Mouse (Mus musculus): ENCODE data around the gene Prkch. TPM values are rescaled to one million over a fixed set of nuclear protein-coding genes. Genes with fewer than 3 reads are reported as not detected.

Gene Prkch
- total and polyA plus RNA-seq, 3 experiments: 3.7 to 16.2 (median 8.9) TPM

DNA sequence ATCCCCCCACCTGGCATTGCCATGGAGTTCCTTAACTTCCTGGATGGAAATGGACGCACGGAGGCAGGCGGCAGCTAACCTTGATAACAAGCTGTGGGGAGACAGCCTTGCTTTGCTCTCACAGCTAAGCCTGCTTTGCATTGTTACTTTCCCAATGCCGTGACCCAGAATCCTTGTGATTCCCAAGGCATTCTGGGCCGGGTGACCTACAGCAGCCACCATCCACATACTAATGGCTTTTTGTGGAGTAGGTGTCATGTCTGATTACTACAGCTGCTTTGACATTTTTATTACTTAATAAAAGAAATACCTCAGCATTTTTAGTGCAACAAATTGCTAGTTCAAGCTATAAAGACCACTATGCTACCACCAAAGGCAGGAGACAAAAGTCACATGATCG lies 177.4 kb downstream of the Prkch start:
- no peak for DNase-seq

DNA sequence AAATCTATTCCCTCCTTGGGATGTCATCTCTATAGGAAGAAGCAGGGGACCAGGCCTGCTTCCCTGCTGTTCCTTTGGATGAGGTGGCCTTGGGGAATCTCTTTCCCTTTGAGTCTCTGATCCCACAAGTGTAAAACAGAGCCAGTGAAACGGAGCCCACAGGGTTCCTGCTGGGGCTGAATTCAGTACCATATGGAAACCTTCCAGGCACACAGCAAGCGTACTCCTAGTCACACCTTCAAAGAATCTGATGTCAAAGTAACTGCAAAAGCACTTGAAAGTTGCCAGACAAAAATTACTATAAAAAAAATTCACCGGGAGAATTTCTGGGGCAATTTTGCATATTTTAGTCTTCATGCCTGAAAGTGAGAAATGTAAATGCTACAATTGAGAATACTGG lies 178.2 kb downstream of the Prkch start:
- DNase-seq: no peak

DNA sequence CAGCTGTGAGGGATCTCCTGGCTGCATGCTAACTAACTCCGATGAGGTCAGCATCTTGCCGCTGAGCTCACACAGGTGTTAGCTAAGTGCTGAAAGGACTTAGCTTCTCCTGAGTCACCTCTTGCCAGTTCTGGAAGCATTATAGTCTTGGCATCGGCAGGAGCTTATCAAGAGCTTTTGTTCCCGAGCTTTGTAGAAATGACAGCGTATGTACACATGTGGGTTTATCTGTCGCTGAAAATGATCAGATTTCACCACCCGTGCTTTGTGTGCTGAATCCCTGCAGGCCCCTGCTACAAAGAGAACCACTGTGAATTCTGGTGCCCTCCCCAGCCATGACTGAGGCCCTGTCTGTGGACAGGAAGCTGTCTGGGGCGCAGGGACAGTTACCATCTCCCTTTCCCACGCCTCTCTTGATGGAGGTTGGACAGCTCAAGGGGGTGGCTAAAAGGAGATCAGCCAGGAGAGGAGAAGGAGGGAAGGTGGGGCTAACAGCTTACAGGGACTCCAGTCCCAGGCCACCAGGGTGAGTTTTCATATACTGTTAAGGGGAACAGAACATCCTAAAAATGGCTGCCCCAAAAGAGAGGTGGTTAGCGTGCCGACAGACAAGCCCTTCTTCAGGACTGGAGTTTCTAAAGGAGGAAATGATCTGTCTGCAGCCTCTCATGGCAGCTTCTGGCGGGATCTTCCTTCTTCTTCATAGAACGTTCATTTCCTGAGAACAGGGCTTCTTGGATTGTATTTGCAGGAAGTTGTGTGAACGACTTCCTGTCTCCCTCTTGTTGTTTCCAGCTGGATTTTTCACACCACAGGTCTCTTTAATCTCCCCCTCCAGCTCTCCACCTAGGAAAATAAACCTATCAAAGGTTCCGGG lies 180.3 kb downstream of the Prkch start:
- no peak for DNase-seq

DNA sequence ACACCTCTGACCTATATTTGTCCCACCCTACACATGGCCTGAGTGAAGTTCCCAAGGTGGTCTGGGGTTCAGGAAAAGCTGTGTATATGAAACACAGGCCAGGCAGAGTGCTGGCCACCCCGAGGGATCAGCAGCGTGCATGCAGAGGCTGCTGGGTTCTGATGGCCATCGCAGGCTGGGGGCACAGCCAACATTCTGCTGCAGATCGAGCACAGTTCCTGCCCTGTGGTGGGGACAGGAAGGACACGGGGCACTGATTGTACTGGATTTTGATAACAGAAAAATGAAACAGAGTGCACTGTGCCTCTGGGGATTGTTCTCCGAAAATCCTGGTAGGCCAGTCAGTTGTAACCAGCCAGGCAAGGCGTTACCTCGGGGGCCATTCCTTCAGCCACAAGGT lies 181.6 kb downstream of the Prkch start:
- DNase-seq: no peak

DNA sequence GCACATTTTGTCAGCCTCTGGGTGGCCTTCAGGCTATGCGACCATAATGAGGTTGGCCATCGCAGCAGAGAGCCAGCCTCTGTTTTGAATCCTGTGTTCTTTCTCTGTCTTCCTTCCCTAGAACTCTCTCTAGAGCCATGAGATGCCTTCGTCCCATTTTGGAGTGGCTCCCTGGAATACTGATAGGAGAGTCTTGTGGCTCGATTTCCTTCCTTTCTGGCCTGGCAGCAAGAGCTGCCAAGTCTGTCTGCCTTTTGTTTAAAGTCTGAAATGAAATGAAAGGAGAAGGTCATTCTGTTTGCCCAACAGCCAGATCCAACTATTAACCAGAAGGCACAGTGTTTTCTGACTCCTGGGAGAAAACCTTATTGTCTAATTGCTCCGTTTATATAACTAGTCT lies 184.2 kb downstream of the Prkch start:
- peak; percentile 18 for DNase-seq

DNA sequence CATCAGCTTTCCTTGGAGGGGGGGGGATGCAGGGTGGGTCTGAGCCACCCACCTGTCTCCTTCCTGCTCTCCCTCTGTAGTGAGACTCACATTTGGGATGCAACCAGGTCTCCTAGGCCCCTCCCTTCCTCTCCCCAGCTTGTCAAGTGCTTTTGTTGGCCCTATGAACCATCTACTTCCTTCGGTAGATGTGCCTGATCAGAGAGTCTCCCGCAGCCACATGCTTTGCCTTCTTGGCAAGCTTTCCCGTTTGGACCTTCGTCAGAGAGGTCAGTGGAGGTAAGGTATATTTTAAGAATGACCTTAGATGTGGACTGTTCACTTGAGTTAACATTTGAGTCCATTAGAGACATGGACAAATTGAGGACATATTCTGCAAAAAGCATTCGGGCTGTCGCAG lies 184.9 kb downstream of the Prkch start:
- peak; percentile 18 for DNase-seq

DNA sequence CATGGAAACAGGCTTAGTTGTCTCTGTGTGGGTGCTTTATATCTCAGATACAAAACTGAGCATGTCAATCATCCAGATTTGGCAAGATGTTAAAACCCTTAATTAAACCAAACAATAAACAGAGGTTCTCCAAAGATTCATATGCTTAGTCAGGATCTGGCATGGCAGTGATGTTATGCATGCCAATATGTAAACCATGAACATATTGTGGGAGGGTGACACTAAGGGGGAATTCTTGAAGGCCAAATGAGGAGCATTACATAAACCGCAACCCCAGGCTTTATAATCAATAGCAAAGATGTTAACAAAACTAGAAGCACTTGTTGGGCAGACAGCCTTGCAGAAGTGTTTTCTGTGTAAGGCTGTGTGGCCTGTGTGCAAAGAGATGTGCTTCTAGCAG lies 186.2 kb downstream of the Prkch start:
- DNase-seq: no peak

DNA sequence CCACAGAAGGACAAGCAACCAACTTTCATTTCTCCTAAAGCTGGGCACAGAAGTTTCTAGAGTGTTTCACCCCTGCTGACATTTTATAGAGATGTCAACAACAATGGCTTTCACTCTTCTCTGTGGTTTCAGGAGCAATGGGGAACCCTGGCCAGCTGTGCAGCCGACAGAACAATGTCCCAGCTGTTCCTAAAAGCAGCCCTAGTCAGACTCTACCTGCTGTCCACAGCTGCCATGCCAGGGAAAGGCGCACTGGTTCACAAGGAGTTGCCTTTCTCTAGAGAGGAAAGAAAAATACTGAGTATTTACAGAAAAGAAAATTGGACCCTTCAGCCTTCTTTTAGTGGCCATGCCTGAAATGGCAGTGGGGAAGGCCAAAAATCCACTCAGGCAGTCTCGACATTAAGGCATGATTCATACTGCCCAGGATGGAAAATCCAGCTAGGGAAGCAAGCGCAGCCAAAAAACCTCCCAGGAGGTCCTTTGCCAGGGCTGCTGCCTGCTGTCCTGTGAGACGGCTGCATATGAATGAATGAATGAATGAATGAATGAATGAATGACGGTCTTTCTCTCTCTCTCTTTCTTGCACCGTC lies 190.3 kb downstream of the Prkch start:
- DNase-seq: peak; percentile 77

DNA sequence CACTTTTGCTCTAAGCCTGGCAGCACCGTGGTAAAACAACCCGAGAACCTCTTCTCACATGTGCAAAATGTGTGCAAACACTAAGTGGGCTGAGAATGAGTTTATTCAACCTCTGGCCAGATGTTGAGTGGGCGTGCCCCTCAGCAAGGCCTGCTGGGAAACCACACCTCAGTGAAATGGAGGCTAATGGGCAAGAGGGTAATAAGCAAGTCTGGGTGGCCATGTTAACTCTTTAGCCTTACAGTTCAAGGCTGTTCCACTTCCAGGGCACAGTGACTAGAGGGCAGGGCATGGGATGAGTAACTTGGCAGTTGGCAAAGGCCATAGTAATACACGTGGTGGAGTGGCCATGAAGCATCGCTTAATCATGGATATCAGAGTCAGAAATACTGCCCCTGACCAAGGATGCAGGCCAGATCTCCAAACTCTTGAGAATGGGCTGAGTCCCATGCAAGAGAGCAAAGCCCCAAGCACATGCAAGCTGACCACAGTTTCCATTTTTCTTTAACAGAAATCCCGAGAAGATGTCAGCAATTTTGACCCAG lies 191.9 kb downstream of the Prkch start:
- DNase-seq: peak; percentile 86

DNA sequence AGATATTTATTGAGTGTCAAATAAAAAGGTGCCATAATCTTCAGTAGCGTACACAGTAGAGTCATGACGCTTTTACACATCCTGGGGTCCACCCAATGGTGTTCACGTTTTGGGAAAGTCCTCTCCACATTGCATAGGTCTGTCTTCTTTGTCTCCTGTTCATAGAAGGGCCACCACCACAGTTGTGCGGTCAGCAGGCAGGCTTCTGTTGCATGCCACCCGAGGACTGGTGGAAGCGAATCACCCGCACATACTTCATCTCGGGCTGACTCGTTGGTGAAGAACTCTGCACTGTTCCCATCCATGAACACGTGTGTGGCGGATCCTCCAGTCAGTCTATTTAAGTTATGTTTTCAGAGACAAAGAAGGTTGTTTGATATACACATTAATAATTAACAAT lies 193.1 kb downstream of the Prkch start:
- no peak for DNase-seq

DNA sequence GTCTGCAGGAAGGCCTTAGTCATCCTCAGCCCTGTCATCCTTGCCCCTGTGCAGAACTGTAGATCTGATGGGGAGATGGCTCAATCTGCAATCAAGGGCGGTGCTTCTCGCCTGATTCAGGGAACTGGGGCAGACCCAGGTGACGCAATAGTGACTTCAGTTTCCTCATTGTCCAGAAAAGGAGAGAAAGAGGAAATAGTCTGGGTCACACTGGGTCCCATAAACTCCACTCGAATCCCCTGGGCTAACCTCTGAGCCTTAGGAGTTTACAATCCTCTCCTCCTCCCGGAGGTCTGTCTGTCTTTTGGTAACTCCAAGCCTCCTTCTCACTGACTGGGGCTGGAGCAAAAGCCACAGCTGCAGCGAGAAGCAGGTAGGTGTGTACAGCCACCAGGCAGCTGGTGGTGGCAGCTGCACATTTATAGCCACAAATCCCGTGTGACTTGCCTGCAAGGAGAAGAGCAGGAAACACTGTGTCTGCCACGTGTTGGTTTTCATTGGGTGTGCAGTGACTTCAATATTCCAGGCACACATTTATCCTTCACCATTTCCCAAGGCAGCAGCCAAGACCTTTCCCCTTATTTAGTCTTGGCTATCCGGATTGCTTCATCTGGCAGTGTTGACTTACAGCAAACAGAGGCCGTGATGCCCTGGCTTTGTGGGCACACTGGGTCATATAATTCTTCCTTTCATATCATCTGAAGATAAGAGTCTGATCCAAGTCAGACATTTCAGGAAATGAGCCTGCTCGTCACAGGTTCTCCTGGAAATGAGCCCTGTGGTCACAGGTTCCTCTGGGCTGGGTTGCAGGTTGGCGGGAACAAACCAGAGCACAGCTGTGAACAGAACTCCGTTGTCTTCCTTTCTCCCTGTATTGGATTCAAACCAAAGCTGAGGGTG lies 195.0 kb downstream of the Prkch start:
- peak; percentile 89 for DNase-seq

DNA sequence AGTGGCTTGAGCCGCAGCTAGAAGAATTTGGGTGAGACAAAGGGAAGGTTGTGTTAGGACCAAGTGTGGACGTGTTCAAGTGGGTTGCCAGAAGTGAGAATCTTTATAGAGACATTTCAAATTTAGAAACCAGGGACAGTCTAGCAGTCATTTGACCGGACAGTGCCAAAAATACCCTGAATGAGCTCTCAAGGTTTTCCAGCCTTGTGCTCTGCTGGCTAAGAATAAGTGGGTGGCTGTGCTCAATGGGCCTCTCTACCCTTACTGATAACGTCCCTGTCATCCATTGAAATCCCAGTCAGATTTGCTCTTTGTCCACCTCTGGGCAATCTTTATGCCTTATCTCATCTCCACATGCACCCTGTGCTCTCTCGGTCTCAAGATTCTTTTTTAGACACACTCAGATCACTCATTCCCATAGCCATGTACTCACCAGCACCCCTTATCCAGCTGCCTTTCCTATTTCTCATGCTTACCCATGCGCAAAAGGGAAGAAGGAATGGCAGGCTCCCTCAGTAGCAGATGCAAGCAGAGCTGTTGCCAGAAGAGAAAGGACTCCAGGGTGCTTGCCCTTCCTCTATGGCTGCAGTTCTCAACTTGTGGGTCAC lies 196.9 kb downstream of the Prkch start:
- DNase-seq: no peak

DNA sequence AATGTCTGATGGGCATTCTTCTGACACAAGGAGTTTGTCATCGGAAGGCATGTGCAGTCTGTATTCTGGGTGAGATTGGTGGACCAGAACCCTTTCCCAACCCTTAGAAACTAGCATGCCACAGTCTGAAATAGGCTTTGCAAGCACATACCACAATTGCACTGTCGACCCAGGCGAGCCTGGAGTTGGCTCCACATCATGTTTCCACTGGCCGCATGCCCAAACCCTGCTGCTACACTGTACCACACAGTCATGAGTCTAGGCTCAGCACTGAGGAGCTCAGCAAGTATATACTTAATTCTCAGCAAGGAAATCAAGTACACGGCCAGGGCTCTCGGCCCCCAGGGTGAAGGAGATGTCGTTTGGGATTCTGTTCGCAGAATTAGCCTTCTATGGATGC lies 202.3 kb downstream of the Prkch start:
- DNase-seq: peak; percentile 85

DNA sequence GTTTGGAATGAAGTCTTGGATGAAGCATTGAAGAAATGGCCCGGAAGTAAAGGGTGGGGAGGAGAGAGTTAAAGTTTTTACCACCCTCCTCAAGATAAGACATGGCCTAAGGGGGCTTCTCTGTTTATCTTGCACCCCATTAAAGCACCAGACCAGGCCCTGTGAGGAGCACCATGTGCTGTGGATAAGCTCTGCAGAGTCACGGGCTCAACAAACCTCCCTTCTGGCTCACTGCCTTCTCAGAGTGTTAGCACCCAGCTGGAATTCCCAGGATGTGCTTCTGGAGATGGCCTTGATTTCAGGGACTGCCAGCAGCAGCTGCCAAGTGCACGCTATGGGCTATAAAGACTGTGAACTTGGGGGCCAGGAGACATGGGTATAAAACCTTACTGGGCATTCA lies 204.3 kb downstream of the Prkch start:
- peak; percentile 68 for DNase-seq

DNA sequence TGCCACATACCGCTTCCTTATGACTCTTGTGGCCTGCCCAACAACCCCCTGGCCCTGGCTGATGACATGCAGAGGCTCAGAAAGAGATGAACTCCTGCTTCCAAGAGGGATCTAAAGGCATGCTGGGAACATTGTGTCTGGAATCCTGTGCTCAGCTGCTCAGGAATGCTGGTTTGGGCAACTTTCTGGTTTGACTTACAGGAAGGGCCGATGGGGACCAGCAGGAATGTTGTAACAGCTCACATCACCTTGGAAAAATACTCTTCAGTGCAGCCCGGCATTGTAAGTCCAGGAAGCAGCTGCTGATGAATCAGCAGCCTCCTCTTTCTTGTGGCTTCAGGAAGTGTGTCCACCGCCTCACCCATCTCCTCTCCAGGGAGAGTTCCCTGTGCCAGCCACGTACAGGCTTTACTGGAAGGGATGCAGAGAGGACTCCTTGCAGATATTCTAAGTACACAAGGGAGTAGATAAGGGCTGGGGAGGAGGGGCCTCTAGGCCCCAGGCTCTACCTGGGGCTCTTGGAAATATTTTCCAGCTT lies 206.0 kb downstream of the Prkch start:
- DNase-seq: peak; percentile 61

DNA sequence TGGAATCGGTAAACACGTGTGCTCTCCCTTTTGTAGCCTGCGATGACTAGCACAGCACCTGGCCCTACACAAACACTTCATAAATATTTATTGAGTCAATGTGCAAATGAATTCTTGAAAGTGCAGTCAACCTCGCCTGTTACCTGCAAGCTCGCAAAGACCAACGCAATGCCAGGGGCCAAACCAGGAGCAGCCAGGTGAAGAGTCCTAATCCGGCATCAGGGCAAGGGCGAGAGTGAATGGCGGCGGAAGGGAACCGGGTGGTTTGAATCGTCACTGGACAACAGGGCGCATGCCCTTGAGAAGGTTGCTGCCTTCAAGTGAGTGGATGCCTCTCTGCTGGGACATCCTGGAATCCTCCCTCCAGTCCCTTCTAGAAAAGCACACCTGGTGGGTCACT lies 208.6 kb downstream of the Prkch start:
- no peak for DNase-seq

DNA sequence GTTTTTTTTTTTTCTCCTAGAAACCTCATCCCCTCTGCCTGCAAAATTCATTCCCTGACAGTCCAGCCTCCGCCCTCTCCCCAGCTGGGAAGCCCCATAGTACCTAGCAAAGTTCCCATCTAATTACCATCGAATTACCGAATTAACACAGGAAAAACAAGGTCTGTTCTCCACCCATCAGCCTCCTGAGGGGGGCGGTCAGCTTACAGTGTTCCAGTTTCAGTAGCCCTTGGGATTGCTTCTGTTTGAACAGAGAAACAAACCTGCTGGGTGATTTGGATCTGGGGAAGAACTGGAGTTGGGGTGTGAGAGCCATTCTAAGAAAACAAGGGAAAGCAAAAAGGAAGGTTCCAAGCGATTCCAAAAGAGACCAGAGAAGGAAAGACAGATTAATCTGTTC lies 209.1 kb downstream of the Prkch start:
- no peak for DNase-seq

DNA sequence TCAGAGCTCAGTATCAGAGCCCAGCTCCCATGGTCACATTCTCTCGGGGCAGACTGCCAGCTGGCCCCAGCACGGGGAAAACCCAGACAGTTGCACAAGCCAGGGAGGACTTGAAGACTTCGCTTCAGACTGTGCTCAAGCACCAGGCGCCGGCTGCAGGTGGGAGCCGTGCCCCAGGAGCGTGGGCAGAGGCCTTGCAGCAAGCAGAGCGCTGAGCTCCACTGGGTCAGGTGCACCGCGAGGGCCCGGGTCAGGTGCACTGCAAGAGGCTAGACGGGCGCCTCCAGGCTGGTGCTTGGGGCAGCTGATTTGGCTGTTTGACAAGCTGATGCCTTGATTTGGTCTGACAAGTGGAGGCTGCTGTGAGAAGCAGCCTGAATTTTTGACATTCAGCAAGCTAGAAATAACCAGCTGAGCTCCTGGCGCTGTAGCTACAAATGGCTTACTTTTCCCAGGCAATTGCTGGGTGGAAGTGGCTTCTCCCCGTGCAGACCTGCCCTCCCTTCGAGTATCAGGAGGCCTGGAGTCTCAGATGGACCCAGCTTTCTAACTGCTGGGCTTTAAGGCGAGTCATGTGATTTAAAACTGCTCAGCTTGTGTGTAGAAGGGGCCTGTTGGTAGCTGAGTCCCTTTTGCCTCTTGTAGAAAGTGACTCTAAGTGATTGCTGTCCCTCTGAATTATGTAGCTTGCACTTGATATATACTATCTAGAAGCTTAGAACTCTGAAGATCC lies 209.7 kb downstream of the Prkch start:
- peak; percentile 96 for DNase-seq

DNA sequence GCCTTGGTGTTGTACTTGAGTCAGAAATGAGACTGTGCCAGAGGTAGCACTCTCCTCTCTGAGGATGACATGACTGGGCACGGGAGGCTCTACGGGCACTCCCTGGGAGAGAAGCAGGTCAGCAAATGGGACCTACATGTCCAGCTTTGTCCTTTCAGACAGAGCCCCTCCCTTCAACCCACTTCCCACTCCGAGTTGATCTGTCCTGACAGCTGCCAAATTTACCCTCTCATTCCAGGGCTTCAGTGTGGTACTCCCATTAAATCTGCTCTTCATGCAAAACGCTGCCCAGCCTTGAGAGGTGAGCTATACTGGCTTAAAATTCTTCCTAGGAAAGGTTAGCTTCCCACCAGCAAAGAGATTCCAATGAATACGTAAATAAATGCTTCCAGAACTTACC lies 215.1 kb downstream of the Prkch start:
- no peak for DNase-seq

DNA sequence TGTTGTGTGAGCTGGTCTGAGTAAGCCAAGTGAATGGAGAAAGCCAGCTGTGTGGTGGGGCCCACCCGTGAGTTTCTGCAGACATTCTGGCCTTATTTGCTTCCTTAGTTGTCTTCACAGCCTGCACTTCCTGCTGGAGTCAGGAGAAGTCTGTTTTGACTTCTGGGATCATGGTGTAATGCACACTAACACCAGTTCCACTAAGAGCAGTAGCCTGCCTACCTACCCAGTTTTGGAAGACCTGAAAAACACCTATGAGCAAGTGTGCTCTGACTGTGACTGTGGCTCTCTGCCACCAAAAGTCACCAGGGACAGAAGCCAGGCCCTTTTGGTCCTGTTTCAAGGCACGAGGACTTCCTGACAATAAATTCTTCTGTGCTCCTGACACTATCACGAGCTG lies 216.3 kb downstream of the Prkch start:
- peak; percentile 65 for DNase-seq

DNA sequence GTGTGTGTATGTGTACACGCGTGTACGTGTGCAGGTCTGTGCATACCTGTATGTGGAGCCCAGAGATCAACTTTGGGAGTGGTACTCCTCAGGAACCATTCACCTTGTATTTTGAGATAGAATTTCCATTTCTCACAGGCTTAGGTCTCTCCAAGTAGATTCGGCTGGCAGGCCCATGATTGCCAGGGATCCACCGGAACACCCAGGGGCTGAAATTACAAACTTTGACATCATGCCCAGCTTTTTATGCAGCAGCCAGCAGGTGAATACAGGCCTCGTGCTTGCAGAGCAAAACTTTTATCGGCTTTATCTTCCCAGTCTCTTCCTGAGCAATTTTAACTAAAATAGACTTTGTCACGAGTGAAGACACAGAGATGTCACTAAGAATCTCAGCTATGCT lies 217.2 kb downstream of the Prkch start:
- no peak for DNase-seq
